Mouse (Mus musculus): ENCODE measurements around the gene Ttc33. TPM values are rescaled to one million over a fixed set of nuclear protein-coding genes. Genes with fewer than 3 reads are reported as not detected.

Ttc33 gene
- total RNA-seq, 2 experiments from 2014 or later, result 90.7 to 95.1 TPM

DNA sequence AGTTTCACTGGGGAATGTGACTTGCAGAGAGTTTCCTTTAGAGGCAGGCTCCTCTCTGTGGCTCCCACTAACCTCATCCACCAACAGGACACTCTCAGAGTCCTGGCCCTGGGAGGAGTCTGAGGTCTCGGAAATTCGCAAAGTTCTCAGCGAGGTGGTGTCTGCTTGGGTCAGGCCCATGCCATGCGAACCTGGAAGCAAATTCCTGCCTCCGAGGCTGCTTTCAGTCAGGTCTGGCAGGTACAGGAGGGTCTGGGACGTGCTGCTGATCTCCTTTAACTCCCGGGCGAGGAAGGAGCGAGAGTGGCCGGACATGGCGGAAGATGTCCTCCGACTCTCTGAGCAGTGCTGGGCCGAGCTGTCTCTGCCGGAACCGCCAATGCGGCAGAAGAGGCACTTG, 49.3 kb downstream of the Ttc33 start:
- intact Hi-C loops (cut with DNase I), result no loop called here
- Histone ChIP-seq H3K4me3 (no peak overlapping the region), H3K27ac (no peak overlapping the region)

DNA sequence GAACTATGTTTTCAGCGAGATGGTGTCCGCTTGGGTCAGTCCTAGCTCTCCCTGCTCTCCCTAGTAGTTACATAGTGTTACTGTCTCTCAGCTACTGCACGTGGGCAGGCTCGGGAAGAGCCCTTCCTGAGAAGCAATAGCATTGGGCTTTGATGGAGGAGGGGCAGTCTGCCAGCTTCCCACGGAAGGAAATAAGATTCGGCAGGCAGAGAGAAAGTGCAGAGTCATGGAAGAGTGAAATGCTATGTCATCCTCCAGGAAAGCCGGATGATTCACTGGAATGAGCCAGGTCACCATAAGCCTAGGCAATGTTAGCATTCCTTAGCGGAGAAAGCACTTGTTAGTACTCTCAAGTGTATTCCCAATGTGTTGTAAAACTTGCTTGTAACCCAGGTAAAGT, 50.2 kb downstream of the Ttc33 start:
- DNase-seq (ENCODE audit: extremely low spot score in 1 of 2, low spot score in 2 of 2), result peak; percentile 35 to 53
- Histone ChIP-seq H3K4me3 (peak overlapping the region; percentile 22), H3K27ac (peak overlapping the region; percentile 36)
- intact Hi-C loops (cut with DNase I), result no loop called here
- no peak for TF ChIP-seq CTCF (IDR thresholded peaks at IDR 0.05)

More for the DNA sequence above, 49.3 kb downstream of the Ttc33 start:
- no peak for DNase-seq (ENCODE audit: extremely low spot score in 1 of 2, low spot score in 2 of 2)
- TF ChIP-seq CTCF (IDR thresholded peaks at IDR 0.05), result no peak

DNA sequence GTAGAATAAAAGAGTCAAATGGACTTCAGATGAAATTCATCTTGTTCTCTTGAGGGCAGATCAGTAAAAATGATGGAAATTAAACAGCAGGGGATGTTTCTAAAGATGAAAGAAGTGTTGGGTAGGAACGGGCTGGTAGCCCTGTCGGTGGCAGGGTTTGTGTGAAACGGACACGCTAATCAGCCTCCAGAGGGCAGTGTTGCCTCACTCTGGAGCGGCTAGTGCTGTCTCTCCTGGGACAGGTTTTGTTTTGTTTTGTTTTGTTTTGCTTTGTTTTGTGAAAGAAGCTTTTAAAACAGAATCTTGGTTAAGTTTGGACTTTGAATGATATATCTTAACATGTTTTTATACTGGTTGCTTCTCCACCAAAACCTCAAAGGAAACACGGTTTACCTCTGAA, 51.2 kb downstream of the Ttc33 start:
- DNase-seq (ENCODE audit: extremely low spot score in 1 of 2, low spot score in 2 of 2), result peak; percentile 71 to 81
- Histone ChIP-seq H3K4me3 (no peak overlapping the region), H3K27ac (no peak overlapping the region)
- TF ChIP-seq CTCF (IDR thresholded peaks at IDR 0.05), result peak; percentile 98
- intact Hi-C loops (cut with DNase I), result loop anchor here (1.0 kb wide), 3 partner anchors 679 to 973 kb away; no protein-coding TSS in a partner anchor

DNA sequence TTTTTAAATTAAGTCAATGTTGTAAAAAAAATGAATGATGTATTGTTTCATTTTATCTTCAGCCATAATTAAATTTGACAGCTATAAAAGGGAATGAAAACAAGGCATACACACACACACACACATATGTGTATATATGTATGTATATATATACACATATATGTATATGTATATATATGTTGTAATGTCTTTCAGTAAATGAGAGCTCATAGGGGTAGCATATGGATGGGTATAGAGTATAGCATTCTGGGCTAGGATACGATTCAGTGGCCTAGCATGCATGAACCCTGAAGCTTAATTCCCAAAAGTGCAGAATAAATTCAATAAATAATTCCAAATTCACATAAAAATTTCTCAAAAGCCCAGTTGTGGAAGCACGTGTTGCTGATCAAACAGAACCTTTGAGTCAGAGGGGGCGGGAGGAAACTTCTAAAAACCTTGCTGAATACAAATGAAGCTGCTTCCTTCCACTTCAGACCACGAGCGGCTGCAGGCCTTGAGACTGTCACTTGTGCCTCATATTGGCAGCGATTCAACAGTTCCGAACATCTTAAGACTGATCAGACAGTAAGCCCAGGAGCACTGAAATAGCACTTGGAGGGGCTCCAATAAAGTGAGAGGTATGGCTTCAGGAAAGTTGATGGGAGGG, 51.8 kb downstream of the Ttc33 start:
- Histone ChIP-seq H3K4me3 (no peak overlapping the region), H3K27ac (no peak overlapping the region)
- TF ChIP-seq CTCF (IDR thresholded peaks at IDR 0.05), result no peak
- intact Hi-C loops (cut with DNase I), result no loop called here
- no peak for DNase-seq (ENCODE audit: extremely low spot score in 1 of 2, low spot score in 2 of 2)

DNA sequence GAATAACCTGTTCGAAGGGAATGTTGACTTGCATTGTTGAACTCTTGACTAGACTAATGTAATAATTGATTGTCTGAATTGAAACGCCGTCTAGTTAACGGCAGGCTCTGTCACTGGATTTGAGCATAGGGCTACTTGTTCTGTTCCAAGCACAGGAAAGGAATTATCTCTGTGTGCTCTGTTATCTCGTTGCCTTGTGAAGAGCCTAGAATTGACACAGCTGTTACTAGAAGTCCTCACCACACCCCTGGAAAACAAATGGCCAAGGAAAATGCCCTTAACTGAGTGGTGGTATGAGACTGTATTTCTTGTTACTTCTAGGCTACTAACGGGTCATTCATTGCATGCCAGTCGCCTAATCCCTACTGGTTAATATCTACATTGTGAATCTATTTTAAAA, 52.7 kb downstream of the Ttc33 start:
- TF ChIP-seq CTCF (IDR thresholded peaks at IDR 0.05), result no peak
- H3K4me3 ChIP-seq, result no peak overlapping the region
- no peak for DNase-seq (ENCODE audit: extremely low spot score in 1 of 2, low spot score in 2 of 2)
- intact Hi-C loops (cut with DNase I), result no loop called here
- H3K27ac ChIP-seq, result no peak overlapping the region

DNA sequence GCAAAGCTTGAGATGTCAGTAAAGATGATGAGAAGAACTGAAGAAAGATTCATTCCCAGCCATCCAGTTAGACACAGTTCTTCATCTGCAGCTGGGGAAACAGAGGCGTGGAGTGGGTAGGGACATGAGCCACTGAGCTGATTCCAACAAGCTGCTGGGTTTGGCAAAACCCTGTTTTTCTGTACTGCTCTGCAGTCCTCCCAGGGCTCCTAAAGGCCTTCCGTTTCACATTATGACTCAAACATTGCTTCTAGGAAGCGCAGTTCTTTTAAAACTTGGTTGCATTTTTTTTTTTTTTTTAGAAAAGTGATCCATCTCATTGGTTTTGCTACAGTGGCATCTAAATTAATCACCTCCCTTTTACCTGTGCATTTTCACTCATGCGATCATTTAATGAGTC, 53.2 kb downstream of the Ttc33 start:
- intact Hi-C loops (cut with DNase I), result no loop called here
- Histone ChIP-seq H3K27ac (no peak overlapping the region), H3K4me3 (no peak overlapping the region)
- DNase-seq (ENCODE audit: extremely low spot score in 1 of 2, low spot score in 2 of 2), result no peak
- TF ChIP-seq CTCF (IDR thresholded peaks at IDR 0.05), result no peak

DNA sequence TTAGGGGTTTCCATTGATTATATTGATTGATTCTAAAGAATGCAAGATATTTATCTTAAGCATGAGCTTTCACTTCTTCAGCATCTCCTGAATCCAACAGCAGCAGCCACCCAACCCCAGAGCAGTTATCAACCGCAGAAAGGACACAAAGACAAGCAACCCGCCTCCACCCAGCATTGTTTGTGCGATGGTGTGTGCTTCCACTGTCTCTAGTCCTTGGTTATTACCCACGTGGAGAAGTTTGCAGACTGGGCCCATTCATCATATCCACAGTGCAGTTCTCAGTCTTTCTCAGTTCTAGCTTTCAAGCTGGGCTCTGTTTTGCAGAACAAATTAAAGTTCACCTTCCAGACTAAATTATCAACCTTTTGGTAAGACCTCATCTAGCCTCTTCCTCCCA, 54.0 kb downstream of the Ttc33 start:
- Histone ChIP-seq H3K4me3 (no peak overlapping the region), H3K27ac (no peak overlapping the region)
- intact Hi-C loops (cut with DNase I), result no loop called here
- no peak for TF ChIP-seq CTCF (IDR thresholded peaks at IDR 0.05)
- DNase-seq (ENCODE audit: extremely low spot score in 1 of 2, low spot score in 2 of 2), result no peak

DNA sequence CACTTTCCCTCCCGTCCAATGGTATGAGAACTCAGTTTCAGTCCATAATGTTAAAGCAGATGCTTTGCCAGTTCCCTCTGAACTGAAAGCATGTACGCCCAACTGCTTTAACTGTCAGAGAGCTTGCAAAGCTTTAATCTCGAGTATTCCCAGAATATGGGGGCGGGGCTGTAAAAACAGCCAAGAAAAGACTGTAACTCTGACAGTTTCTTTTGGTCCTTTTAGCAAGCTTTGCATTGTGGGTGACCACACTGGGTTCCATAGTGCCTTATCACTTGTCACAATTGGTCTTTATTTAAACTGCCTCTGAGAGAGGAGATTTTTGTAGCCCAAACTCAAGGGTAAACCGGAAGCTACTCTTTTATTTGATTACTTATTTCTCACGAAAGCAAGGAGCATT, 54.6 kb downstream of the Ttc33 start:
- TF ChIP-seq CTCF (IDR thresholded peaks at IDR 0.05), result no peak
- Histone ChIP-seq H3K4me3 (no peak overlapping the region), H3K27ac (no peak overlapping the region)
- intact Hi-C loops (cut with DNase I), result no loop called here
- no peak for DNase-seq (ENCODE audit: extremely low spot score in 1 of 2, low spot score in 2 of 2)

DNA sequence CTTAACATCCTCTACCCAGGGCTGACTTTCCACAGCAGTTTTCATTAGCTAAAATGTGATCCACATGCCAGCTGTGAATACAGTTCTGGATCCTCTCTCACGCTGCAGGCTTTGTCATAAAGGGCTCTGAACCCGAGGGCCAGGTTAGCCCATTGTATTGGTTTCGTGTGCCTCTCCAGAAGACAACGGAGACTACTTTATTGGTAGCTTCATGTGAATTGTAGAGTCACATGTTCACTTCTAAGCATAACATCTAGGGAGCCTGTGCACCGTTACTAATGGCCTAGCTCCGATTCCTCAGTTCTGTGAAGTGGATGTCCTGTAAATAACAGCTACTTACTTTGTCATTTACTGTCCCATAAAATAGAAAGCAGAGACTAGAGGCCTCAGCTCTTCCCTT, 55.0 kb downstream of the Ttc33 start:
- intact Hi-C loops (cut with DNase I), result no loop called here
- no peak for TF ChIP-seq CTCF (IDR thresholded peaks at IDR 0.05)
- no peak overlapping the region for H3K27ac ChIP-seq
- H3K4me3 ChIP-seq, result no peak overlapping the region
- DNase-seq (ENCODE audit: extremely low spot score in 1 of 2, low spot score in 2 of 2), result no peak

DNA sequence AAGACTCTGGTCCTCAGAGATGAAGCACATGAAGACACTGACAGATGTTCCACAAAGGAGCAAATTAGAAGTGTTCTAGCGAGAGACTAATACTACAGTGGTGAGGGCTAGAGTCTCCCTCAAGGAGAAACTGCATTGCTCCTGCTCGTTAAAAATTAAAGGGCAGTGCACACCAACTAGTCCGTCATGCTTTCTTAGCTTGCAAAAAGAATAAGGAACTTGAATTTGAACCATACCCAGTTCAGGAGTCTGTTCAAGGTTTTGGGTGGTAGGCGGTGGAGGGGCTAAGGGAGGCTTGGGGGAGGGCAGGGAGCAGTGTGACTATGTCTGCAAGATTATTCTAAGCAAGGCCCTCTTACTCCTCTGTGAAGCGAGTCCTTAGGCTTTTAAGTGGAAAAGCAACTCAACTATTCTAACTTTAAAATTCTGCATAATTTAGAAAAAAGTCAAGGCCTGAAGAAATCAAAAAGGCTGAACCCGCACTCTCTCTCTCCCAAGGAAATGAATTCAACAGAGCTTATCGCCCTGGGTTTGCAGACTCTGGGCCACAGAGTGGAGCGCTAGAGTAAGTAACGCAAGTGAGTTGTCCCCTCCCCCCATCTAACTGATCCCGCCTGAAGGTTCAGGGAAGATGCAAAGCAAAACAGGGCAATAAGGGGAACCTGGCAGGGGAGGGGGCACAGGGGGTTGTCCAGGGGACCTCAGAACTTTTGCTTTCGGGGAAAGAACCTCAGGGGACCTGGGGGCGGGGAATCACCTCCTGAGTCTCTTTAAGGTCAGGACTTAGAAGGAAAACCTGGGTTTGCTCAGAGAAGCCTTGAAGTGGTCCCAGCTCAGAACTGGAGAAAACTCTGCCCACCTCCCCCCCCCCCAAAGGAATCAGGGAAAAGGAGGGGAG, 56.2 kb downstream of the Ttc33 start:
- peak; percentile 11 for TF ChIP-seq CTCF (IDR thresholded peaks at IDR 0.05)
- intact Hi-C loops (cut with DNase I), result no loop called here
- peak in 1 of 2 experiments; percentile 41 for DNase-seq (ENCODE audit: extremely low spot score in 1 of 2, low spot score in 2 of 2)

DNA sequence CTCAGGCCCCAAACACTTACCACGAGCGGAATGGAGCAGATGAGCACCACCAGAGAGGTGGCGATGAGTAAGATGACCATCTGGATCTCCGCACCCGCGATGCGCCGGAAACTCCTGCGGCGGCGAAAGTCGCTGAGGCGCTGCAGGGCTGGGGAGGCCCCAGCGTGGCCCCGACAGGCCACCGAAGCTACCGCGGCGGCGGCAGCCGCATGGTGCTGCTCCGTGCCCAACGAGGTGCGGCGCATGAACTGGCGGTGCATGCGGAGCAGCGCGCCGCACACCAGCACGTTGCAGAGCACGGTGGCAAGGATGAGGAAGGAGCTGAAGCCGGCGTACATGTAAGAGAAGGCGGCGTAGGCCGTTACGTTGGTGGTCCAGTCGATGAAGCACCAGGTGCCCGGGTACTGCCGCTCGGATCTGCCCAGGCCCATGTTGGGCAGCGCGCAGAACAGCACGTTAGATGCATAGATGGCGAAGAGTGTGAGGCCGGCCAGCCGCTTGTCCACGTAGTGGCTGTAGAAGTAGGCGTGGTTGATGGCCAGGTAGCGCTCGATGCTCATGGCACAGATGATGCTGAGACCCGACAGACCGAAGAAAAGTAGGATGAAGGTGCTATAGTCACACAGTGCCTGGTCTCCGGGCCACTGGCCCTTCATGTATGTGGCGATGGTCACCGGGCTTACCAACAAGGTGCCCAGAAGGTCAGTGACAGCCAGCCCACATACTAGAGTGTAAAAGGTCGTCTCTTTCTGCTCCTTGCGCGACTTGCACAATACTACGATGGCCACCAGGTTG, 57.1 kb downstream of the Ttc33 start:
- intact Hi-C loops (cut with DNase I), result no loop called here
- no peak for TF ChIP-seq CTCF (IDR thresholded peaks at IDR 0.05)
- peak; percentile 29 to 56 for DNase-seq (ENCODE audit: extremely low spot score in 1 of 2, low spot score in 2 of 2)
- peak overlapping the region; percentile 46 for H3K4me3 ChIP-seq
- H3K27ac ChIP-seq, result no peak overlapping the region

More for the DNA sequence above, 56.2 kb downstream of the Ttc33 start:
- peak overlapping the region; percentile 46 for H3K4me3 ChIP-seq
- no peak overlapping the region for H3K27ac ChIP-seq
